Mouse (Mus musculus) thymus, adult 2 months (tissue): Measurements from ENCODE around the gene Ccdc71l.

Experiments
- CTCF ChIP-seq: fragments of 200-500 bp; IDR thresholded peaks from 2 replicates; pipeline ENCODE4 v1.5.1; 2012; ENCODE audit warnings: mild to moderate bottlenecking, control low read depth, low read length, moderate library complexity, borderline replicate concordance; ENCODE audit not compliant: control insufficient read depth, poor library complexity, insufficient read depth; ENCODE audit errors: extremely low read depth
- POLR2A ChIP-seq: fragments of 200-500 bp; IDR thresholded peaks from 2 replicates; pipeline ENCODE4 v1.6.1; 2012; ENCODE audit warnings: mild to moderate bottlenecking, low read length, control low read depth, moderate library complexity; ENCODE audit not compliant: control insufficient read depth, poor library complexity, insufficient read depth; ENCODE audit errors: extremely low read depth

DNA sequence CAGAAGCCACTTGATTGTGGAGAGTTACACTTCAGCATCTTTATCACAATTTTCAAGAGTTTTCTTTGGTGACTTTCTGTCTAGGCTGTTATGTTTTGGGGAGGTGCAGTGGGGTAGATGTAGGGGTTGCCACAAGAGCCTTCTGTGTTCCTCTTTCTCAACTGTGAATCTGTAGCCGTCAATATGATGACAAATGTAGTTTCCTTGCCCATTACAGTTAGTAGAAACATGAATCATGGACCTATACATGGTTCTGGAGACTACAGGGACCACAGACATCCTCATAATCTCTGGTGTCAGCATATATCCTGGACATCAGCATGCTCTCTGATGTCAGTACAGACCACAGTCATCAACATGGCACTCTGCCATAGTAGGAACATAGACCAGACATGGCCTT lies 52.5 kb downstream of the Ccdc71l start:
- no peak for TF ChIP-seq CTCF
- TF ChIP-seq POLR2A: no peak
